Mouse (Mus musculus) cortical plate, adult 2 months (tissue): ENCODE measurements around the gene Cubn.

Experiments used
- CTCF ChIP-seq: fragments of 200-500 bp; IDR thresholded peaks from 2 replicates; pipeline ENCODE4 v1.5.1; 2011; ENCODE audit warnings: mild to moderate bottlenecking, control low read depth, low read length; ENCODE audit not compliant: insufficient read depth; ENCODE audit errors: extremely low read depth
- POLR2A ChIP-seq: fragments of 200-500 bp; IDR thresholded peaks from 2 replicates; pipeline ENCODE4 v1.6.1; 2011; ENCODE audit warnings: mild to moderate bottlenecking, low read length, control low read depth; ENCODE audit not compliant: insufficient read depth; ENCODE audit errors: extremely low read depth

DNA sequence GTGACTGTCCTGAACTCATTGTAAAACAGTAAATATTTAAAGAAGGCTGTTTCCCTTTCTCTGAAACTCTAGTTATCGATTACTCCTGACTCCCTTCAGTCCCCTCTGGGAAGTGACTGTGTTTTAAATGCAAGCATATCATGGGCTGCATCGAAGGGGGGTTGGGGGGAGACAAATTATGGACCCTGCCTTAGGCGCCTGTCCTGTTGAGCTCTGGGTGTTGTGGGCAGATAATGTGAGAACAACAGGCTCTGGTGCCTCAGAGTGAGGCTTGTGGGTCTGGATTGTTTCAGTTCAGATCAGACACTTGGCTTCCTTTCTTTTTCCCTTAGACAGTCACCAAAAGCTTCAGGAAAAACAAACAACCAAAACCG lies 119.8 kb downstream of the Cubn start:
- TF ChIP-seq POLR2A (no peak), CTCF (no peak)
